Mouse (Mus musculus) cerebellum, postnatal 4 days (tissue): Measurements from ENCODE around the gene Itpa.

ENCODE experiments used
- DNase-seq, 2 experiments: peaks; one replicate each; pipeline ENCODE4 v3.0.0; 2022; ENCODE audit warnings: low spot score in 2 of 2, mixed read lengths in 1 of 2

Gene Itpa

DNA sequence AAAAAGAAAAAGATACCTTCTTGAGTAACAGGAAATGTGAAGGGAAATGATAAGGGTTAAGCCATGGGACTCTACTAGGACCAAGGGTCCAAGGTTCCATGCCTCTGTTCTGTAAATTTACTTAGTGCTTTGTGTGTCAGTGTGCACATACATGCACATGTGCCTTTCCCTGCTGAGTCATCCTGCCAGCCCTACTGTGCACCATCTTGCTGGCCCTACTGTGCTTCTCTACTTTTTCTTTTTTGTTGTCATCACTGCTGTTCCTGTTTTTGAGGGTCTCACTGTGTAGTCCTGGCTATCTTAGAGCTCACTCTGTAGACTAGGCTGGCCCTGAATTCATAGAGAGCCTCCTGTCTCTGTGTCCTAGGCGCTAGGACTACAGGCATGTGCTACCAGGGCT, 60.3 kb downstream of the Itpa start:
- no peak for DNase-seq

DNA sequence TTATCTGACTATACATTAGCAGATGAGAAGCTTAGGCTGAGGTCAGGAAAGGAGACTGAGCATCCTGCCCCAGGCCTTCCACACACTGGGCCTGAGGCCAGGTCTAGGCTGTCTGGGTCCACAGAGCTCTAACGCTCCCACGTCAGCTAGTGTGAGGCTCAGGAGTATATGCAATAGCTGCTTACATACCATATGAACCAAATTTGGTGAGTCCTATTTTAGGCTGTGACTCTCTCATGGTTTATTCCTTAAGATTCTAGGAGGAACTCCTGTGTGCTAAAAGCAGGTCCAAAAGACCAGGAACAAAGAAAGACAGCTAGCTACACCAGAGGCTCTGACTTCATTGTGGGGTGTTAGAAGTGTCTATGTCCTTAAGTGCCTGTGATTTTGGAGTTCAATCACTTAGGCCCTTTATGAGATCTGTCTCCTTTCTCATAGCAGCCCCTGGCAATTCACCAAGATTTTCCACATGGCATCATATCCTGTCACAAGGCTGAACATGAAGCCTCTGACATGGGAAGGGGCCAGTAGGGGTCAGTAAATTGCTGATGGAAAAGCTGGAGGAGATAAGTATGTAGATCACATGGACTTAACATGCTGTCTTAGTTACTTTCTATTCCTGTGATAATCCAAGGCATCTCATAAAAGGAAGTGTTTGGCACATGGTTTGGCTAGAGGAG, 61.6 kb downstream of the Itpa start:
- no peak for DNase-seq

DNA sequence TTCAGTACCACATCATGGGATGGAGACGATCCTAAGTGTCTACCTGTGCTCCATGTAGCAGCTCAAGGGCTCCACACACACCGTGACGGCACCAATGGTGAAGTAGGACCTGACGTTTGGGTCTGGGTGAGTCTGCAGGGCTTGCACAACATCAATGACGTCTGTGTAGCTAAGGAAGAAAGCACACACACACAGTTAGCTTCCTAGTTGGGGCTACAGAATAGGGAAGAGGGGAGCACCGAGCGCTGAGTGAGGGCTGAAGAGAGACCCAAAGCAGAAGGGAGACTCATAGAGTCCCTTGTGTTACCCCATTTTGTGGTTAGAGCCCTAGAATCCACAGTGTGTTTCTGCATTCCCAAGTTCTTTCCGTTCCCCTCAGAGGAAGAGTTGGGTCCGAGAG, 63.3 kb downstream of the Itpa start:
- no peak for DNase-seq
